Mouse (Mus musculus) CH12.LX (cell line): Measurements from ENCODE around the gene Zfp597. TPM values are rescaled to one million over a fixed set of nuclear protein-coding genes. Genes with fewer than 3 reads are reported as not detected.
A peak's percentile ranks its signal among the peaks of the same experiment; 100 is the strongest.

Source experiments
- DNase-seq: peaks from one replicate; pipeline ENCODE4 v3.0.0-alpha.2; 2013; ENCODE audit errors: extremely low read depth
- H3K27ac ChIP-seq: 2 replicates; pipeline ENCODE4 v1.5.1; 2012; ENCODE audit warnings: low read depth, mild to moderate bottlenecking, control low read depth, moderate library complexity; ENCODE audit not compliant: insufficient read depth
- H3K27me3 ChIP-seq: replicated peaks from 2 replicates; pipeline ENCODE3; 2012; ENCODE audit warnings: inconsistent platforms
- H3K36me3 ChIP-seq, 2 experiments: replicated peaks in 1 of 2; 2 replicates each; pipeline versions ENCODE3 to v1.6.1; 2012; ENCODE audit warnings: inconsistent platforms in 1 of 2, low read length in 1 of 2, mild to moderate bottlenecking in 1 of 2, mixed read lengths in 1 of 2, moderate library complexity in 1 of 2; ENCODE audit not compliant: control insufficient read depth in 1 of 2, insufficient read depth in 1 of 2
- H3K4me1 ChIP-seq, 2 experiments: 2 replicates each; pipeline ENCODE4 v1.6.1; 2012; ENCODE audit warnings: inconsistent platforms in 1 of 2, moderate library complexity in 1 of 2; ENCODE audit not compliant: insufficient read depth in 2 of 2, control insufficient read depth in 1 of 2
- H3K4me2 ChIP-seq: 2 replicates; pipeline ENCODE4 v1.6.1; 2012; ENCODE audit warnings: low read depth, mild to moderate bottlenecking, control low read depth; ENCODE audit not compliant: poor library complexity, insufficient read depth, severe bottlenecking
- H3K4me3 ChIP-seq, 3 experiments: fragments of 150-350 bp in 1 of 3; sonication (generic) in 1 of 3; replicated peaks in 1 of 3; 2 replicates each; pipeline versions ENCODE3 to v1.5.1; 2011 to 2012; ENCODE audit warnings: low read depth in 2 of 3, low read length in 2 of 3, mild to moderate bottlenecking in 2 of 3, moderate library complexity in 2 of 3, control low read depth in 1 of 3, improper control_type of control experiment in 1 of 3, inconsistent platforms in 1 of 3, mixed read lengths in 1 of 3; ENCODE audit not compliant: poor library complexity in 1 of 3
- H3K79me2 ChIP-seq: replicated peaks from 2 replicates; pipeline ENCODE4 v1.6.1; 2012; ENCODE audit warnings: mild to moderate bottlenecking, moderate library complexity; ENCODE audit not compliant: control insufficient read depth, poor library complexity, insufficient read depth, severe bottlenecking; ENCODE audit errors: extremely low read depth
- H3K9ac ChIP-seq: 2 replicates; pipeline ENCODE4 v1.6.1; 2012; ENCODE audit warnings: low read depth, mild to moderate bottlenecking, control low read depth, moderate library complexity; ENCODE audit not compliant: insufficient read depth
- H3K9me3 ChIP-seq: replicated peaks from 2 replicates; pipeline ENCODE3; 2012; ENCODE audit warnings: low read length, inconsistent platforms, mixed read lengths
- BHLHE40 ChIP-seq: IDR thresholded peaks from 2 replicates; pipeline ENCODE4 v1.6.1; 2011; ENCODE audit warnings: mild to moderate bottlenecking, low read depth, low read length, improper control_type of control experiment
- CHD1 ChIP-seq: IDR thresholded peaks from 2 replicates; pipeline ENCODE4 v1.6.1; 2012; ENCODE audit warnings: low read depth, low read length, improper control_type of control experiment, inconsistent platforms
- ELF1 ChIP-seq: IDR thresholded peaks from 2 replicates; pipeline ENCODE4 v1.6.1; 2014; ENCODE audit warnings: low read depth, mild to moderate bottlenecking, inconsistent platforms, low read length, improper control_type of control experiment
- EP300 ChIP-seq: IDR thresholded peaks from 2 replicates; pipeline ENCODE4 v1.6.1; 2011; ENCODE audit warnings: low read length, improper control_type of control experiment
- ETS1 ChIP-seq: conservative IDR thresholded peaks from 2 replicates; pipeline ENCODE4 v1.6.1; 2012; ENCODE audit warnings: low read depth, mild to moderate bottlenecking, inconsistent platforms, low read length, improper control_type of control experiment, moderate library complexity
- HCFC1 ChIP-seq: IDR thresholded peaks from 2 replicates; pipeline ENCODE4 v1.6.1; 2012; ENCODE audit warnings: low read depth, mild to moderate bottlenecking, inconsistent platforms, low read length, improper control_type of control experiment
- JUND ChIP-seq: conservative IDR thresholded peaks from 2 replicates; pipeline ENCODE4 v1.6.1; 2011; ENCODE audit warnings: low read depth, low read length, improper control_type of control experiment
- KAT2A ChIP-seq: IDR thresholded peaks from 2 replicates; pipeline ENCODE4 v1.6.1; 2012; ENCODE audit warnings: low read length, improper control_type of control experiment, inconsistent platforms; ENCODE audit not compliant: insufficient replicate concordance
- MAFK ChIP-seq: IDR thresholded peaks from 2 replicates; pipeline ENCODE4 v1.6.1; 2011; ENCODE audit warnings: low read length, improper control_type of control experiment; ENCODE audit not compliant: insufficient replicate concordance
- MEF2A ChIP-seq: IDR thresholded peaks from 2 replicates; pipeline ENCODE4 v1.6.1; 2014; ENCODE audit warnings: low read depth, mild to moderate bottlenecking, inconsistent platforms, low read length, improper control_type of control experiment, borderline replicate concordance
- NELFE ChIP-seq: IDR thresholded peaks from 2 replicates; pipeline ENCODE4 v1.6.1; 2011; ENCODE audit warnings: low read depth, low read length, improper control_type of control experiment
- PAX5 ChIP-seq: IDR thresholded peaks from 2 replicates; pipeline ENCODE4 v1.6.1; 2012; ENCODE audit warnings: low read length, inconsistent platforms, mixed read lengths
- POLR2A ChIP-seq: IDR thresholded peaks from 2 replicates; pipeline ENCODE4 v1.6.1; 2011; ENCODE audit warnings: low read depth, mild to moderate bottlenecking, improper control_type of control experiment, low read length
- POLR2AphosphoS2 ChIP-seq: IDR thresholded peaks from 2 replicates; pipeline ENCODE4 v1.6.1; 2011; ENCODE audit warnings: low read depth, low read length, improper control_type of control experiment
- RAD21 ChIP-seq: IDR thresholded peaks from 2 replicates; pipeline ENCODE4 v1.6.1; 2011; ENCODE audit warnings: low read depth, mild to moderate bottlenecking, low read length, improper control_type of control experiment, moderate library complexity
- USF1 ChIP-seq: IDR thresholded peaks from 2 replicates; pipeline ENCODE4 v1.6.1; 2014; ENCODE audit warnings: low read depth, mild to moderate bottlenecking, inconsistent platforms, low read length, improper control_type of control experiment
- USF2 ChIP-seq: conservative IDR thresholded peaks from 2 replicates; pipeline ENCODE4 v1.6.1; 2011; ENCODE audit warnings: low read depth, low read length, improper control_type of control experiment
- ZC3H11A ChIP-seq: IDR thresholded peaks from 2 replicates; pipeline ENCODE4 v1.6.1; 2012; ENCODE audit warnings: low read depth, mild to moderate bottlenecking, inconsistent platforms, low read length, improper control_type of control experiment
- ZKSCAN1 ChIP-seq: IDR thresholded peaks from 2 replicates; pipeline ENCODE4 v1.6.1; 2012; ENCODE audit warnings: low read depth, inconsistent platforms, low read length, improper control_type of control experiment, borderline replicate concordance
- dilution Hi-C: fragments of 300-500 bp; cut with MboI; formaldehyde crosslinking; loops from 2 replicates; pipeline ENCODE4 v1.14.3; 2020; ENCODE audit warnings: low sequenced_read_pairs; ENCODE audit not compliant: extremely low pct_unique_long_range_greater_than_20kb, extremely low pct_ligation_motif_present
- in situ Hi-C: fragments of 300-500 bp; cut with MboI; formaldehyde crosslinking; loops from 3 replicates; pipeline ENCODE4 v1.14.3; 2019; ENCODE audit warnings: low sequenced_read_pairs, low pct_ligation_motif_present, low pct_unique_long_range_greater_than_20kb, mixed read lengths
- polyA plus RNA-seq: library from polyadenylated mRNA; unstranded; fragments of >175 nt; gene quantifications from 2 replicates; pipeline ENCODE4 v1.2.1, GENCODE M21; 2012; ENCODE audit warnings: low read depth; ENCODE audit not compliant: insufficient read length
- total RNA-seq, 2 experiments: library from RNA; depleted of rRNA; stranded (reverse); fragments of 300-350 nt in 1 of 2; fragments of >200 nt in 1 of 2; gene quantifications; 2 replicates each; pipeline ENCODE4 v1.2.3; 2012 to 2014

Zfp597 gene
- total and polyA plus RNA-seq, 3 experiments = 10.4 to 17.8 (median 11.0) TPM

GRCm38 (mm10) chr16:3907471-3907870 lies 23.1 kb upstream of the Zfp597 start:
- H3K4me3 ChIP-seq = no peak overlapping the region
- peaks cover 6 to 21% of the 10 kb centered on the region in 2 experiments for H3K4me1 ChIP-seq
- dilution Hi-C loops (no loop called here), in situ Hi-C loops (no loop called here)
- no peaks in the 10 kb centered on the region for H3K9me3 ChIP-seq
- H3K4me2 ChIP-seq = 0 out of 2 replicates have a peak overlapping the region, but pooled peaks have one; percentile 49
- H3K27ac ChIP-seq = no peak overlapping the region
- no peak overlapping the region for H3K9ac ChIP-seq
- peaks cover 14% of the 10 kb centered on the region for H3K79me2 ChIP-seq
- no peaks in the 10 kb centered on the region for H3K27me3 ChIP-seq
- no peak for DNase-seq
- no peak for TF ChIP-seq JUND
- no peak for TF ChIP-seq MEF2A
- TF ChIP-seq POLR2AphosphoS2 = no peak
- no peak for TF ChIP-seq POLR2A
- no peak for TF ChIP-seq ZKSCAN1
- TF ChIP-seq RAD21 = no peak
- TF ChIP-seq KAT2A = no peak
- no peak for TF ChIP-seq ETS1
- no peak for TF ChIP-seq NELFE
- TF ChIP-seq PAX5 = no peak
- TF ChIP-seq ZC3H11A = no peak
- no peak for TF ChIP-seq USF1
- TF ChIP-seq BHLHE40 = no peak
- TF ChIP-seq MAFK = no peak
- no peak for TF ChIP-seq HCFC1
- TF ChIP-seq CHD1 = no peak
- TF ChIP-seq USF2 = no peak
- H3K36me3 ChIP-seq = peaks cover 41 to 67% of the 10 kb centered on the region in 2 experiments

- H3K9ac ChIP-seq = no peak overlapping the region
- DNase-seq = no peak
- peaks cover 21% of the 10 kb centered on the region for H3K79me2 ChIP-seq
- TF ChIP-seq ELF1 (no peak), EP300 (no peak), MEF2A (no peak), BHLHE40 (no peak)
- no peaks in the 10 kb centered on the region for H3K27me3 ChIP-seq
- peaks cover 9 to 27% of the 10 kb centered on the region in 2 experiments for H3K4me1 ChIP-seq
- no peak overlapping the region for H3K4me3 ChIP-seq
- dilution Hi-C loops = no loop called here
- in situ Hi-C loops = no loop called here
- peaks cover 55 to 81% of the 10 kb centered on the region in 2 experiments for H3K36me3 ChIP-seq
- no peaks in the 10 kb centered on the region for H3K9me3 ChIP-seq
- no peak overlapping the region for H3K27ac ChIP-seq
- no peak overlapping the region; the same call in 1 of the 2 replicates for H3K4me2 ChIP-seq
Observed at GRCm38 (mm10) chr16:3896553-3896952, 12.2 kb upstream of the Zfp597 start.
